Mouse (Mus musculus) right cerebral cortex, postnatal 14 days (tissue): Measurements from ENCODE around the gene Anxa2.

ENCODE experiments used
- DNase-seq: peaks from one replicate; pipeline ENCODE4 v3.0.0; 2022

The Anxa2 gene

DNA sequence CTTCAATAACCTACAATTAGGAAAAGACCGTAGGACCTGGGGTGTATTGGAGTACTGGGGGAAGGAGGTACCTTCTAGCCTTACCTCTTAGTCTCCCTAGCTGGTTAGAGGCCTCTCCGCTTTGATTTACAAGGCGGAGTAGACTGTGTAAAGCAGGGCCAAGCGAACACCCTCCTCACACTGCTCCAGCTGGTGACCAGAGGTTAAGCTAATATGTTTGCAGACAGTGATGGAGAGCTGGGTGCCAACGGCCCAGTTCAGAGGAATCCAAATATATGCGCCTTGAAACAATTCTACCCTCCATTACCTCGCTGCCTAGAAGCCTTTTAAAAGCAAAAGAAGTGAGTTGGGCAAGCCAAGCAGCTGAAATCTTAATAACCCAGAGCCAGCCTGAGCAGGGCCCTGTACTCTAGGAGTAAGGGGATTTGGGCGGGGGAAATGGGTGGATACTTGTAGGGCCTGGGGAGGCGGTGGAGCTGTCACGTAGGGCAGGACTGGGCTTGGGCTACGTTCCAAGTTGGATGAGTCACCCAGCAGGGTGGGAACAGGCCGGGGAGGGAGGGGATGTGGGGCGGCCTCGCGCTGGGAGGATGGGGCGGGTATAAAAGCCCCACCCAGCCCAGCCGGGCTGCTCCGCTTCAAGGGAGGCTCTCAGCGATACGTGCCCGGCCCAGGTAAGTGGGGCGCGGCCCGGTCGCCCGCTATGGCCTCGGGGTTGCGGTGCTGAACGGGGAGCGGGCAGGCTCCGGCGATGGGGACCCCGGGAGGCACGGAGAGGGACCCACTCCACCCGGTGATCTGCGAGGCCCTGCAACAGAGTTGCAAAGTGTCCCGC lies at the start of gene Anxa2:
Gene Anxa2 (plus strand): TSS at position 555 of the 835 bp plus-strand sequence.
- peak; percentile 67 for DNase-seq

GRCm38 (mm10) chr9:69404671-69405070 lies 48.7 kb upstream of the Anxa2 start:
- DNase-seq = no peak

GRCm38 (mm10) chr9:69419476-69419875 lies 33.9 kb upstream of the Anxa2 start:
- no peak for DNase-seq

DNA sequence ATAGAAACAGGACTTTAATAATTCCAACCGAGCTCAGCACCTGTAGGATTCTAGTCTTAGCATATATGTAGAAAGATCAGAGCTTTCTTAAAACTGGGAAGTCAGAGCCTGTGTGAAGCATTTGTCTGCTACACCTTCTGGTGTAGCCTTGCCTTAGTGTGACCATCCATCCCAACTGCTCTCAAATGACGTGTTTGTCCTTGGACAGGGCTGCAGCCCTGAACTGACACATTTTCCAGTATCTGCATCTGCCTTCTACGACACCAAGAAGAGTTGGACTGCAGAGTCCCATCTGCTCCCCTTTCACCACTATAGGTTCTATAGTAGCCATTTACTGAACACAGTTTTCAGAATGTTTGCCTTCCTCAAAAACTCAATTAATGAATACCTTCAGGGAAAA lies 22.9 kb upstream of the Anxa2 start:
- no peak for DNase-seq

GRCm38 (mm10) chr9:69431863-69432555 lies 21.4 kb upstream of the Anxa2 start:
- DNase-seq = no peak

DNA sequence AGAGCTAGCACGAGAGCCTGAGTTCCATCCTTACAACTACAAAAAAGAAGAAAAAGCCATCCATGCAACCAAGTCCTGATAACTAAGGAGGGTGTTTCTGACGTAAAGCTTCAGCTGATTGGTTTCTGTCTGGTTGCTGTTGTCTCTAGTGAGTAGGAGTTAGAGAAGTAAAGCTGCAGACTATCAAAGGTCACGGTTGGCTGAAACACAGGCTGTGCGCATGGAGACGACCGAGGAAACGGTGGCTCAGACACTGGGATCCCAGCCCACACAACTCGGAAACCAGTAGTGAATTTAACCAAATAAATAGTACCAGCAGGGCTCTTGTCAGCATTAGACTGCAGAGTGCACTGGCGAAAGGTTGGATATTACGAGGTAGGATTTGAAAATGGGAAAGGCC lies 18.2 kb upstream of the Anxa2 start:
- DNase-seq = no peak

DNA sequence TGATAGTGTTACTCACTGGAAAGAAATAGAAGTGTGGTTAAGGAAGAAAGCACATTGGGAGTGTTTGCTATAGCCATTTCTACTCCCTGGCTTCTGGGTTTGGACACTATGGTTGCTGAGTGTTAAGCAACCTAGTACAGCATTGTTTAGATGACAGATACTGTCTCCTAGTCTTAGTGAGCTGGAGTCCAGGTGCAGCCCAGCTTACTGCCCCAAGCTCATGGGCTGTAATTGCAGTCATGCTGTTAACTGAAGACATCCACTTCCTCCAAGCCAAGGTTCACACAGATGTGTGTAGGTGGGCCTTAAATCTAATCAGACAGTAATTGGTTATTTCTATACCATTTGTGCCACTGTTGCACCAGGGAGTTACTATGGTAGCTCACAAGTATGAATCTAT lies 17.8 kb upstream of the Anxa2 start:
- no peak for DNase-seq

- DNase-seq = no peak
Measured at GRCm38 (mm10) chr9:69439805-69440357, 13.5 kb upstream of the Anxa2 start.

DNA sequence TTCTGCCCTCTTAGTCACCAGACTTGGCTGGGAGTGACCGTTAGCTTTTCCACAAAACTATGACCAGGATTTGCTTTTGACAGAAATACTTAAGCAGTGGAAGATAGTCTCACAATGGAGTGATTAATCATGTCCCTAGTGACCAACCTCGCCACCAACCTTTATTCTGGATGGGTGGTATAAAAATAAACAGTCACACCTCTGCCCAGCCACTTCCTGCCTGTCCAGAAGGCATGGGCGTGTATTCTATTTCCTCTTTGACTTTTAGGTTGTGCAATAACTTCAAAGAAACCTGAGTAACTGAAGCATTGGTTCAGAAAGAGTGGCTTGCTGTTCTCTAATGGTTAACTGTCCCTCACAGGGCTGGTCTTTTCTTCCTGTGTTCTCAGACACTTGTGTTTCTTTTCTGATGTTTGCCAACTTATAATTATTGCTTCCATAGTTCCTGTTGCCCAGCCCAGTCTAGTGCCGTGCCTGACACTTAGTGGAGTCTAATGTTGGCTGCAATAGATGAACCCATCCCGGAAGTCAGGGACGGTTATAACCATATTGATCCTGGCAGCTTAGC lies 10.9 kb upstream of the Anxa2 start:
- no peak for DNase-seq

DNA sequence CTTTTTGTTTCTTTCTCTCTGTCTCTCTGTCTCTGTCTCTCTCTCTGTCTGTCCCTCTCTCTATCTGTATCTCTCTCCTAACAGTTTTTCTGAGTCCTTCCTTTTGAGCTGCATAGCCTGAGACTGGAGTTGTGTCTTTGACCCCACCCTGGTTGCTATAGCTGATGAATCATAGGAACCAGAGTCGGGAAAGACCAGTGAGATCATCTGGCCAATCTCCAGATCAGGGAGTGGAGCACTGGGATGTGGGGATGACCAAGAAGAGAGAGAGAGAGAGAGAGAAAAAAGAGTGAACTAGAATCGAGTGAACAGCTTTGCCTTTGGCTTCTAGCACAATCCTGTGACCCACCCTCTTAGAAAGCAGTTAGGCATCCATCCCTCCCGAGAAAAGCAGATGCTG lies 10.2 kb upstream of the Anxa2 start:
- DNase-seq = no peak

DNA sequence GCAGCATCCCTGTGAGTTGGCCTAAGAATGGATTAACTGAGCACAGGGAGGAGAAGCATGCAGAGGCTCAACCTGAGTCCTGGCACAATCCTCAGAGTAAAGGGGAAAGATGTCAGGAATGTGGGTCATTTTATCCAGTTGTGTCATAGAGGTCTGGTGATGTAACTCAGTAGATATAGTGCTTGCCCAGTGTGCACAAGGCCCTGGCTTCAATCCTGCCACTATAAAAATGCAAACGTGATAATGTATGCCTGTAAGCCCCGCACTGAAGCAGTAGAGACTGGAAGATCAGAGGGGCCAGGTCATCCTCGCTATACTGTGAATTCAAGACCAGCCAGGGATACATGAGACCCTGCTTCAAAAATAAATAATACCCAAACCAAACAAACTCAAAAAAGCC lies 4.6 kb upstream of the Anxa2 start:
- DNase-seq = no peak

GRCm38 (mm10) chr9:69450636-69451035 lies 2.8 kb upstream of the Anxa2 start:
- no peak for DNase-seq

DNA sequence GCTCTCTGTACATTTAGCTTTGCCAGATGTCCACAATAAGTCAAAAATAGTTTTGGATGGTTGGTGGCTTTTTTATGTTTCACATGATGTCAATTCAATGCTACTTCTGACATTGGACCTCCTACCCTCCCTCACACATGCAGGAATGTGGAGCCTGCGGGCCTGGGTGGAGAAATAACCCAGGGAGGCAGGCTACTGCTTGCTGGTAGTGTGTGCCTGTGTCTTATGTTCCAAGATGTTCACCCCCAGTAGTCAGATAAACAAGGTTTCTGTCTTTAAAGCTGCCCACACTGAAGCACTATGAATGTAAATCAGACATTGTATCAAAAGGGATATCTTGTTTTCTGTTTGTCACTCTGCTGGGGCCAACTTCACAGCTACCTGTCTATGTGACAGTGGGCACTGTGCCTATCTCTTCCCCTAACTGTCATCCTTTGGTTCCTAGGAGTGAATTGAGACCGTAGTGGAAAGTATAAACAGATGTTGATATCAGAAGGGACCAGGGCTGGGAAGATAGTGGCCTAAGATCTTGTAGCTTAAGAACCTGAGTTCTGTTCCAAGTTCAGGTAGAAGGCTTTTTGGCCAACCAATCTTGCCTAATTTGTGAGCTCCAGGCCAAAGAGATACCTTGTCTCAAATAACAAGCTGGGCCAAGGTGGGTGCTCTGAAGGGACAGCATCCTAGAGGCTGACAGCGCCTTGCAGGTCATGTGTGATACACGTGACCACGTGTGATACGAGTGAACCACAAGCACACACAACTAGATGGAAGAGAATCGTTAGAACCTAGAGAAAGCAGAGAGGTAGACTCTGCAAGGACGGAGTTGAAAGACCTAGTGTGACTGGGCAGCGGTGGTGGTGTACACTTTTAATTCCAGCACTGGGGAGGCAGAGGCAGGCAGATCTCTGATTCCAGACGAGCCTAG lies 1.3 kb upstream of the Anxa2 start:
- DNase-seq = no peak

DNA sequence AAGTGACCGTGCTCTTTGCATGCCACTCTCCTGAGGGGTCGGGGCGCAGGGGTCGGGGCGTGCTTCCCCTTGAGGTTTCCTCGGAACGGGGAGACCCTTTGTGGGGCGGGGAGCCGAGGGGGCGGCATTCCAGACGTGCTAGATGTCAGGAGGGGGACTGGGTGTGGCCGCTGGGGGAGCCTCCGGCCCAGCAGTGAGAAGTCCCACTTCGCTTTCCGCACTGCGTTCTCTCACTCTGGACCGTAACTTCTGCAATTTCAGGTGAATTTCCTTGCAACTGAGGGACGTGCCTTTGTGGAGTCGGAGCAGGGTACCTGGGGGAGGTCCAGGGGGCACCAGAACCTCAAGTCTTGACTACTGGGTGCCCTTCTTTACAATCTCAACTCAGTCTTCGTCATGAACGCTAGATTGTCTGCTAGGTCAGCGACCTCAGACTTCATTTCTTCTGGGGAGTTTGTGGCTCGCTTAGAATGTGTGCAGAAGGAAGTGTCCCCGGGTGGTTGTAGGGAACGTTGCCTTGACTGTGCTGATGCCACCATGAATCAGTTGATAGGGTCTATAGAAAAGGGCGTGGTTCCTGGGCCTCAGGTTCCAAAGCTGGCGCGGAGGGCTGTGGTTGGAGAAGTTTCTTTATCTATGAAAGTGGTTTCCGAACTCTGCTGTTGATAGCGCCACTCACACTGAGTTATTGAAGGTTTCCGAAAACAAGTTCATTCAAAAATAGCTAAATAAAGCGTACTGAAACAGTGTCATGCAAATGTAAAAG lies 664 bp downstream of the Anxa2 start:
- DNase-seq = no peak

GRCm38 (mm10) chr9:69454691-69455090 lies 1.3 kb downstream of the Anxa2 start:
- DNase-seq = no peak

DNA sequence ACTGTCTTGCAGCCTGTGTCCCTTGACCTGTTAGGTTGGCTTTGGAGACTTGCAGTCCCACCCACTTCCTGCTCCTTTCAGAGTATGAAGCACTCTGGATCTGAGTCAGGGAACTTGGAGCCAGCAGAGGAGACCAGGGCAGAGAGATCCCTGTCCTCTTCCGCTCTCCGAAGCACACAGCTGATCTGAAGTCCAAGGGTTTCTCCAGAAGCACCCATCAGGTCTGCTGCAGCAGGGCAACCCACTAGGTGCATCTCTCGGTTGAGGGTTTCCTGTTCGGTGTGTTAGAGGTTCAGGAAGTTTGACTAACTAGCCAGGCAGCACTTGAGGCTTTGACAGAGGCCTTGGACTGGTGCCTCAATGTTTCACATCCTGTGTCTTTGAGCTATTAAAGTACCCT lies 2.0 kb downstream of the Anxa2 start:
- DNase-seq = no peak

DNA sequence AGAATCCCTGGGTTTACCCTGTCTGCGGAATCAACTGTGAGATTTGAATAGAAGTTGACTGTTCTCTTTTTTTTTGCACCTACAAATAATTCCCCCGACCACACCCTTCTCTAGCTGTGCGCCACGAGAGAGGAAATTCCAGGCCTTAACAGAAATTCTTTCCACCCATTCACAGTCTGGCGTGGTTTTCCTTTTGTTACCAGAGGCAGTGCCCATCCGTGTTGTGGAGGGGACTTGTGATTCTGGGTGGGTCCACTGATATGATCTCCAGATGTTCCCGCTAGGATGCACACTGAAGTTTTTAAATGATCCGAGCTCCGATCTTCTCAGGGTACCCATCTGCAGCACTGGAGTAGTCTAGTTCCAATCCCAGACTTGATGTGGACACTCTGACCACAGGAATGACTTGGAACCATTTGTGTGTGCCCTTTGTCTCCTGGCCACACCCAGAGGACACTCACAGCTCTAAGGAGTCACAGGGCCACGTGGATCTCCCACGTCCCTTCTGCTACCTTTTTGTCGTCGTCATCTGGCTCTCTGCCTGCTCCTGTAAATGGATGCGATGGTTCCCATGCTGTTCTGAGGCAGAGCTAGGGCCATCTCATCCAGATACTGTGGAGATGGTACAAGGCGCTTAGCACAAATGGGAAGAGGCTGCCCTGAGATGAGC lies 3.1 kb downstream of the Anxa2 start:
- DNase-seq = no peak

GRCm38 (mm10) chr9:69457143-69457542 lies 3.7 kb downstream of the Anxa2 start:
- DNase-seq = no peak

- no peak for DNase-seq
Measured at GRCm38 (mm10) chr9:69457747-69458625, 4.6 kb downstream of the Anxa2 start.

DNA sequence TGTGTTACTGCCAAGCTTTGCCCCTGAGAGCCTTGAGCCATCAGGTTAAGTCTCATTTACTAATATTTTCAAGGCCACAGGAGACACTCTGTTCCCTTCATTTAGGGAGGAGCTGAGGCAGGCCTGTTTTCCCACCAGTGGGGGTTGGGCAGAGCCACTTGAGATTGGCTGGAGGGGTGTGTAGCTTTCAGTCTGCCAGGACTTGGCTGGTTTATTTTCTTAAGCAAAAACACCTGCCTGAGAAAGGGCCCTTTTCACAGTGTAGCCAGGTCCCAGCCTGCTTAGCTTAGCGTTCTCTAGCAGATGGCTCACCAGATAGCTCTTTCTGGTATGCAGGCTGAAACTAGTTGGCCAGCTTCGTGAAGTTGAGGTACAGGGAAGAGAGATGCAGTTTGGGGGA lies 5.6 kb downstream of the Anxa2 start:
- DNase-seq = no peak
